Mouse (Mus musculus): ENCODE data around the gene Ebf1.

- TF ChIP-seq POLR2A (IDR thresholded peaks at IDR 0.05; ENCODE audit: borderline replicate concordance, control insufficient read depth, low read depth, low read length) (no peak), CTCF (IDR thresholded peaks at IDR 0.05; ENCODE audit: control insufficient read depth, insufficient read depth, low read length) (no peak)
Observed at GRCm38 (mm10) chr11:44624564-44624963, 7.4 kb downstream of the Ebf1 start.

Data from bone marrow, adult 2 months (tissue).